Mouse (Mus musculus): Measurements from ENCODE around the gene Gm45717. TPM values are rescaled to one million over a fixed set of nuclear protein-coding genes. Genes with fewer than 3 reads are reported as not detected.
"Not testable (repeated sequence)": the region's sequence is repeated elsewhere in the genome, so short reads cannot be mapped to it uniquely, and the experiment has no call there.

The Gm45717 gene
- polyA plus RNA-seq, 1 experiment from 2014 or later: not detected

DNA sequence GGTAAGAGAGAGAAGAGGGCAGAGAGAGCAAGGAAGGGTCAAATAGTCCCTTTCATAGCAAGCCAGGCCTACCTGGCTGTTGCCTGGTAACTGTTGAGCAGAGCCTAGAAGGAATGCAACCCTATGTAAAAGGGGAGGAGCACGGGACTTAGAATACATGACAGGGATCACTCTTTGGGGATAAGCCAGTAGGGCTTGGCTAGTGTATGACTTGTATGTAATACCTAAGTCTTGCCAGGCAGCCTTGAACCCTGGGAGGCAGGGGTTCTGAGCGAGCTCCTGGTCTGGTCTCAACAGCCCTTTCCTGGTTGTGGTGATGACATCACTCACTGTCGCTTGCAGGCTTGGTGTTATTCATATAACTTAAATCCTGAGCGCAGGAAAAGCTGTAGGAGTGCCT is 33.3 kb upstream of the Gm45717 start:
- no peak for ATAC-seq (ENCODE audit: low FRiP score)
- WGBS: 60% methylated on average over 4 of the region's 4 CpGs
- no peak for DNase-seq (ENCODE audit: low spot score, missing footprints)
- no peaks in the 10 kb centered on the region for H3K9me3 ChIP-seq (ENCODE audit: control insufficient read depth, low read length)
- no peak overlapping the region for H3K4me2 ChIP-seq
- H3K27ac ChIP-seq (ENCODE audit: low read depth, low read length): no peak overlapping the region
- no peak overlapping the region for H3K4me3 ChIP-seq (ENCODE audit: low read depth, low read length)
- no peaks in the 10 kb centered on the region for H3K4me1 ChIP-seq (ENCODE audit: control insufficient read depth, insufficient read depth, low read length)
- no peaks in the 10 kb centered on the region for H3K36me3 ChIP-seq (ENCODE audit: control insufficient read depth, insufficient read depth, low read length)
- no peaks in the 10 kb centered on the region for H3K27me3 ChIP-seq (ENCODE audit: control insufficient read depth, insufficient read depth, low read length)
- H3K9ac ChIP-seq (ENCODE audit: low read length): no peak overlapping the region

GRCm38 (mm10) chr7:140987182-140988138 is 31.7 kb upstream of the Gm45717 start:
- Histone ChIP-seq H3K27ac (ENCODE audit: low read depth, low read length) (no peak overlapping the region), H3K4me3 (ENCODE audit: low read depth, low read length) (no peak overlapping the region), H3K4me2 (no peak overlapping the region), H3K36me3 (ENCODE audit: control insufficient read depth, insufficient read depth, low read length) (no peaks in the 10 kb centered on the region), H3K9ac (ENCODE audit: low read length) (no peak overlapping the region), H3K4me1 (ENCODE audit: control insufficient read depth, insufficient read depth, low read length) (no peaks in the 10 kb centered on the region), H3K27me3 (ENCODE audit: control insufficient read depth, insufficient read depth, low read length) (no peaks in the 10 kb centered on the region), H3K9me3 (ENCODE audit: control insufficient read depth, low read length) (no peaks in the 10 kb centered on the region)
- DNase-seq (ENCODE audit: low spot score, missing footprints) (no peak), ATAC-seq (ENCODE audit: low FRiP score) (no peak)
- WGBS: 88% methylated on average over 17 of the region's 17 CpGs

DNA sequence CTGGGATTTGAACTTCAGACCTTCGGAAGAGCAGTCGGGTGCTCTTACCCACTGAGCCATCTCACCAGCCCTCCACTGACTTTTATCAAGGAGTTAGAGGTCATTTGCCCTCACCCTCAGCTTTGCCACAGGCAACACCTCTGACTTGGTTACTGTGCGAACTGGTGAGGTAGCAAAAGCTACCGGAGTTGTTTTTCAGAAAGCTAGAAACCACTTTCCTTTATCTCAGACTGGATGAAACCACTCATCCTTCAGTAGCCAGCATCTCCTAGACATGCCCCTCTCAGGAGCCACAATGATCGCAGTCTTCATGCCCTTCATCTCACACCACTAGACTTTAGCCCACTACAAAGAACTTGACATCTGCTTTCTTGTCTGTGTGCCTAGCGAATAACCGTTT is 27.2 kb upstream of the Gm45717 start:
- H3K4me3 ChIP-seq (ENCODE audit: low read depth, low read length): no peak overlapping the region
- no peak overlapping the region for H3K9ac ChIP-seq (ENCODE audit: low read length)
- DNase-seq (ENCODE audit: low spot score, missing footprints): no peak
- no peak overlapping the region for H3K27ac ChIP-seq (ENCODE audit: low read depth, low read length)
- no peaks in the 10 kb centered on the region for H3K36me3 ChIP-seq (ENCODE audit: control insufficient read depth, insufficient read depth, low read length)
- no peak for ATAC-seq (ENCODE audit: low FRiP score)
- no peaks in the 10 kb centered on the region for H3K27me3 ChIP-seq (ENCODE audit: control insufficient read depth, insufficient read depth, low read length)
- no peaks in the 10 kb centered on the region for H3K9me3 ChIP-seq (ENCODE audit: control insufficient read depth, low read length)
- 95% methylated on average over 7 of the region's 7 CpGs for WGBS
- no peak overlapping the region for H3K4me2 ChIP-seq
- no peaks in the 10 kb centered on the region for H3K4me1 ChIP-seq (ENCODE audit: control insufficient read depth, insufficient read depth, low read length)

- H3K9me3 ChIP-seq (ENCODE audit: control insufficient read depth, low read length): no peaks in the 10 kb centered on the region
- H3K9ac ChIP-seq (ENCODE audit: low read length): no peak overlapping the region
- ATAC-seq (ENCODE audit: low FRiP score) (no peak), DNase-seq (ENCODE audit: low spot score, missing footprints) (no peak)
- H3K4me3 ChIP-seq (ENCODE audit: low read depth, low read length): no peak overlapping the region
- H3K27ac ChIP-seq (ENCODE audit: low read depth, low read length): no peak overlapping the region
- H3K27me3 ChIP-seq (ENCODE audit: control insufficient read depth, insufficient read depth, low read length): no peaks in the 10 kb centered on the region
- H3K4me1 ChIP-seq (ENCODE audit: control insufficient read depth, insufficient read depth, low read length): no peaks in the 10 kb centered on the region
- H3K36me3 ChIP-seq (ENCODE audit: control insufficient read depth, insufficient read depth, low read length): no peaks in the 10 kb centered on the region
- 95% methylated on average over 8 of the region's 8 CpGs for WGBS
- no peak overlapping the region for H3K4me2 ChIP-seq
These were observed 26.0 kb upstream of the Gm45717 start for GRCm38 (mm10) chr7:140981704-140982103.

DNA sequence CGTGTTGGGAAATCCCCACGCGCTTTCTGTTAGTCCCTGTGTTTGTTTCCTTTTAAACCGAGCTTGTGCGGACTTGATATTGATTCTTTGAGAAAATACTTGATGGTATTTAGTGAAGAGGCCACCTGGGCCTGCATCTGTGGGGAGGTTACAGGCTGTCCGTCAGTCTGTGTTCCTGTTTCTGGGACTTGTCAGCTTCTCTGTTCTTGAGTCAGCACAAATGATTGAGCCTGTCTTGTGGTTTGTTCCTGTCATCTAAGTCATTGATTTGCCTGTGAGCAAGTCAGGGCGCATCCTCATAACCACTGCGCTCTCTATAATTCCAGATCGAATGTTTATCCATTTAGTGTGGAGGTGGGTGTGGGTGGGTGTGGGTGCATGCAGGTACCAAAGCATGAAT is 21.0 kb upstream of the Gm45717 start:
- 91% methylated on average over 9 of the region's 9 CpGs for WGBS
- not testable (repeated sequence) for DNase-seq (ENCODE audit: low spot score, missing footprints); H3K9ac ChIP-seq (ENCODE audit: low read length)

DNA sequence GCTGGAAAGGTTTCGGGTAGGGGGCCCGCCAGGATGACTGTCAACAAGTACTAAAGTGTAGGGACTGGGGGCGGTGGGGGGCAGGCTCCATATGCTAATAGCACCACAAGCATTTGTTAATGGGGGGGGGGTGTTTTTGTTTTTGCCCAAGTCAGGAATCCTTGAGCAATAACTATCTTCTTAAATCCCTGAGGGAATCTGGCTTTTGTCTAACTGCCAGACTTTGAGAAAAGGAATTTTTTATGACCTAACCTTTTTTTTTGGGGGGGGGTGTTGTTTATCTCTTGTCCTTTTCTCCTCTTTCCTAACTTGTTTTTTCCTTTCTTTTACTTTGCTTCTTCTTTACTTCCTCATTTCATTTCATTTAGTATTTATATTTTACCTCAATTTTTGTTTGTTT is 19.7 kb upstream of the Gm45717 start:
- ATAC-seq (ENCODE audit: low FRiP score) (no peak), DNase-seq (ENCODE audit: low spot score, missing footprints) (no peak)
- no peak overlapping the region for H3K9ac ChIP-seq (ENCODE audit: low read length)
- 23% methylated on average over 3 of the region's 3 CpGs for WGBS
- H3K27ac ChIP-seq (ENCODE audit: low read depth, low read length): no peak overlapping the region
- no peaks in the 10 kb centered on the region for H3K9me3 ChIP-seq (ENCODE audit: control insufficient read depth, low read length)
- no peak overlapping the region for H3K4me3 ChIP-seq (ENCODE audit: low read depth, low read length)
- H3K27me3 ChIP-seq (ENCODE audit: control insufficient read depth, insufficient read depth, low read length): no peaks in the 10 kb centered on the region; the same call in 1 of the 2 replicates
- H3K4me2 ChIP-seq: no peak overlapping the region
- no peaks in the 10 kb centered on the region for H3K36me3 ChIP-seq (ENCODE audit: control insufficient read depth, insufficient read depth, low read length)
- H3K4me1 ChIP-seq (ENCODE audit: control insufficient read depth, insufficient read depth, low read length): peaks cover 9% of the 10 kb centered on the region; the same call in 1 of the 2 replicates

More for the DNA sequence above, 21.0 kb upstream of the Gm45717 start:
- not testable (repeated sequence) for ATAC-seq (ENCODE audit: low FRiP score); H3K27ac ChIP-seq (ENCODE audit: low read depth, low read length); H3K9me3 ChIP-seq (ENCODE audit: control insufficient read depth, low read length); H3K4me3 ChIP-seq (ENCODE audit: low read depth, low read length); H3K4me2 ChIP-seq; H3K36me3 ChIP-seq (ENCODE audit: control insufficient read depth, insufficient read depth, low read length); H3K27me3 ChIP-seq (ENCODE audit: control insufficient read depth, insufficient read depth, low read length); H3K4me1 ChIP-seq (ENCODE audit: control insufficient read depth, insufficient read depth, low read length)

DNA sequence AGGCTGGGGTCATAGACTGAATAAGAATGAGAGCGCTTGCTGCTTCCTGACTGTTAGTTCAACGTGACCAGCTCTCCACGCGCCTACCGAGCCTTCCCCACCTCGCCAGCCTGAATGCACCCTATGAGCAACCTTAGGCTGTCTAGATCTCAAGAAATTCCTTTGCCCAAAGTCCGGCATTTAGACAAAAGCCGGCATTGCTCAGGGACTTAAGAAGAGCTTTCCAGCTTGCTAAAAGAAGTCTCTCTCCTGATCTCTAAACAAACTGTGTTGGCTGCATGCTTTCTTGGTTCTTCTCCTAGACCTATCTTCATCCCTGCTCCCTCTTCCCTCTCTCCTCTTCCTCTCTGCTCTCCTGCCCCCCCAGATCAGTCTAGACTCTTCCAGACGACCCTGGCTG is 19.2 kb upstream of the Gm45717 start:
- Histone ChIP-seq H3K4me1 (ENCODE audit: control insufficient read depth, insufficient read depth, low read length) (peaks cover 9% of the 10 kb centered on the region; the same call in 1 of the 2 replicates), H3K36me3 (ENCODE audit: control insufficient read depth, insufficient read depth, low read length) (no peaks in the 10 kb centered on the region), H3K4me2 (0 out of 2 replicates have a peak overlapping the region, but pooled peaks have one; percentile 4), H3K4me3 (ENCODE audit: low read depth, low read length) (no peak overlapping the region), H3K9ac (ENCODE audit: low read length) (no peak overlapping the region), H3K9me3 (ENCODE audit: control insufficient read depth, low read length) (no peaks in the 10 kb centered on the region), H3K27ac (ENCODE audit: low read depth, low read length) (no peak overlapping the region), H3K27me3 (ENCODE audit: control insufficient read depth, insufficient read depth, low read length) (no peaks in the 10 kb centered on the region; the same call in 1 of the 2 replicates)
- WGBS: 5% methylated on average over 9 of the region's 9 CpGs
- ATAC-seq (ENCODE audit: low FRiP score) (no peak), DNase-seq (ENCODE audit: low spot score, missing footprints) (peak; percentile 89)

- H3K4me2 ChIP-seq: no peak overlapping the region
- ATAC-seq (ENCODE audit: low FRiP score) (no peak), DNase-seq (ENCODE audit: low spot score, missing footprints) (peak; percentile 80)
- H3K4me1 ChIP-seq (ENCODE audit: control insufficient read depth, insufficient read depth, low read length): peaks cover 9% of the 10 kb centered on the region; the same call in 1 of the 2 replicates
- H3K36me3 ChIP-seq (ENCODE audit: control insufficient read depth, insufficient read depth, low read length): no peaks in the 10 kb centered on the region
- H3K4me3 ChIP-seq (ENCODE audit: low read depth, low read length): no peak overlapping the region
- WGBS: 25% methylated on average over 14 of the region's 14 CpGs
- no peaks in the 10 kb centered on the region for H3K9me3 ChIP-seq (ENCODE audit: control insufficient read depth, low read length)
- H3K9ac ChIP-seq (ENCODE audit: low read length): no peak overlapping the region
- H3K27me3 ChIP-seq (ENCODE audit: control insufficient read depth, insufficient read depth, low read length): no peaks in the 10 kb centered on the region; the same call in 1 of the 2 replicates
- no peak overlapping the region for H3K27ac ChIP-seq (ENCODE audit: low read depth, low read length)
These were observed 17.8 kb upstream of the Gm45717 start for GRCm38 (mm10) chr7:140973396-140974165.
